Mouse (Mus musculus) heart, embryonic 12.5 days (tissue): Measurements from ENCODE around the gene Trim30a. TPM values are rescaled to one million over a fixed set of nuclear protein-coding genes. Genes with fewer than 3 reads are reported as not detected.

ENCODE experiments used
- ATAC-seq: fragments of 200-750 bp; cut with Nextera tagmentation; 2 replicates; pipeline ENCODE4 v1.8.0; 2017; ENCODE audit warnings: moderate TSS enrichment, moderate library complexity; ENCODE audit not compliant: insufficient number of reproducible peaks, low FRiP score
- H3K27ac ChIP-seq: fragments of 300-500 bp; sonication (generic); 2 replicates; pipeline ENCODE4 v1.5.1; 2016; ENCODE audit warnings: mild to moderate bottlenecking, moderate library complexity; ENCODE audit not compliant: poor library complexity, severe bottlenecking
- H3K27me3 ChIP-seq: fragments of 300-500 bp; sonication (generic); replicated peaks from 2 replicates; pipeline ENCODE4 v1.6.1; 2016; ENCODE audit warnings: mild to moderate bottlenecking, moderate library complexity
- H3K36me3 ChIP-seq: fragments of 300-500 bp; sonication (generic); 2 replicates; pipeline ENCODE4 v1.6.1; 2016; ENCODE audit warnings: mild to moderate bottlenecking, moderate library complexity
- H3K4me1 ChIP-seq: fragments of 300-500 bp; sonication (generic); replicated peaks from 2 replicates; pipeline ENCODE4 v1.6.1; 2016; ENCODE audit warnings: mild to moderate bottlenecking
- H3K4me2 ChIP-seq: fragments of 300-500 bp; sonication (generic); 2 replicates; pipeline ENCODE4 v1.6.1; 2016; ENCODE audit warnings: mild to moderate bottlenecking, moderate library complexity
- H3K4me3 ChIP-seq: fragments of 300-500 bp; sonication (generic); 2 replicates; pipeline ENCODE4 v1.5.1; 2016; ENCODE audit warnings: mild to moderate bottlenecking
- H3K9ac ChIP-seq: fragments of 300-500 bp; sonication (generic); 2 replicates; pipeline ENCODE4 v1.6.1; 2016; ENCODE audit warnings: mild to moderate bottlenecking, moderate library complexity
- H3K9me3 ChIP-seq: fragments of 300-500 bp; sonication (generic); replicated peaks from 2 replicates; pipeline ENCODE4 v1.6.1; 2016; ENCODE audit warnings: mild to moderate bottlenecking, moderate library complexity
- WGBS: fragments of 180-500 bp; shearing (Covaris S2); methylation state at CpG from one replicate; pipeline ENCODE4 v1.1.7; 2016; 5-methylcytosine and 5-hydroxymethylcytosine counted together
- polyA plus RNA-seq: library from polyadenylated mRNA; unstranded; fragments of >200 nt; fragmentation: Nextera tagmentation; extraction: Ambion mirVana; gene quantifications from 2 replicates; pipeline ENCODE4 v1.2.1, GENCODE M21; 2016

The Trim30a gene
- polyA plus RNA-seq, 1 experiment from 2014 or later, result 0.49 TPM

DNA sequence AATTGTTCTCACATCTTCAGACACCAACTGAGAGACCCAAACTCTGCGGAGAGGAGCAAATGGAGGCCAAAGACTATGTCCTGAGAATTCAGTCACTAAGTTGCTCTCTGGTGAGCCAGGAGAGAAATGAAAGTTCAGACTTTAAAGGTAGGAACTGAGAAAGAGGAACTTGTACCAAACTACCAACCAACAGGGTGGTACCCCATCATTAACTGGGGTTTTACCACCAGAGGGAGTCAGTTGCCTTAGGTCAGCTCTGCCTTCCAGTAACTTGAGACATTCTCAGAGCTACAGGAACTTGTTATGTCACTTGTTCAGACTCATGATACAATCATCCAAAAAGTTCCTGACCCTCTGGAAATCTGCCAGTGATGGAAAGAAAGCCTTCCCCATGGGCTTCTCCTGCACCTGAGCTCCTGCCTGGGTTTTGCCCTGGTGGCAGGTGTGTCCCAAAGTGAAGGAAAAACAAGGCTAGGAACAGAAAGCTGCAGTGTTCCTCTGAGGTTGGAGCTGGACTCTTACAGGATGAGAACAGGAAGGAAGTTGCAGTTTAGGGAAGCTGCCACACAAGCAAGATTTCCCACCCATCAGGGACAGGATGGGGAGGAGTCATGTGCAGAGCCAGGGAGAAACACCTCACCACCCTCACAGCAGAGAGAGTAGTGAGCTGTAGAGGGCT is 95.1 kb downstream of the Trim30a start, which contains the start of gene Trim30b:
Gene Trim30b, minus strand, starts transcription at position 149 of the 679 bp plus-strand sequence.
- H3K27ac ChIP-seq, result no peak within 1 kb of the TSS
- no peaks in the 10 kb centered on the region for H3K27me3 ChIP-seq
- WGBS, result 68% methylated on average over 1 of the region's 1 CpGs
- ATAC-seq, result no peak
- H3K9me3 ChIP-seq, result no peaks in the 10 kb centered on the region; the same call in 1 of the 2 replicates
- no peak within 1 kb of the TSS for H3K9ac ChIP-seq
- no peaks in the 10 kb centered on the region for H3K4me1 ChIP-seq
- H3K36me3 ChIP-seq, result no peaks in the 10 kb centered on the region
- no peak within 1 kb of the TSS for H3K4me3 ChIP-seq
- no peak within 1 kb of the TSS for H3K4me2 ChIP-seq

DNA sequence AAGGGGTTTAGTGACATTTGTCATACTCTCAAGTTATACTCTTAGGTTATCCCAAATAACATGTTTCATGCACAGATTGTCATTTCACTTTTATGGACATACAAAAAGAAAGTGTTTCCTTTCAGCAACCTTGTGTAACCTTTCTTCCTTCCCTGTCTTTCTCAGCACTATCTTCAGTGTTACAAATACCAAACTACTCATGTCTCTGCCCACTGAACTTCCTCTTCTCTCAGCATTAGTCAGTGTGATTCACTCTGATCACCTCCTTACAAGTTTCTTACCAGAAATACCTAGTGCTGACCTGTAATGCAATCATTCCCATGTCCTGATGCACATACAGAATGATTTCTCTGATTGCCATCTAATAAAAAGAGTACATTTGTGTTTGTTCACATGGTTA is 98.7 kb downstream of the Trim30a start:
- H3K9ac ChIP-seq, result no peak overlapping the region
- ATAC-seq, result no peak
- H3K4me1 ChIP-seq, result no peaks in the 10 kb centered on the region
- H3K27ac ChIP-seq, result no peak overlapping the region
- H3K9me3 ChIP-seq, result no peaks in the 10 kb centered on the region
- H3K4me2 ChIP-seq, result no peak overlapping the region
- no peaks in the 10 kb centered on the region for H3K36me3 ChIP-seq
- no peaks in the 10 kb centered on the region for H3K27me3 ChIP-seq
- no peak overlapping the region for H3K4me3 ChIP-seq

Other genes starting within 250 kb of the Trim30a start
- 7.6 and 7.7 TPM in 2 replicates for gene Trim6, start 246.4 kb downstream of the Trim30a start, polyA plus RNA-seq
- 2.4 TPM in 2 replicates for gene Trim34a, start 220.7 kb downstream of the Trim30a start, polyA plus RNA-seq
- gene Trim5, start 177.1 kb downstream of the Trim30a start, polyA plus RNA-seq, result 0.53 and 0.64 TPM in 2 replicates
- gene Trim12a, start 149.7 kb downstream of the Trim30a start, polyA plus RNA-seq, result 10.0 and 11.8 TPM in 2 replicates
- gene Trim34b, start 135.7 kb downstream of the Trim30a start, polyA plus RNA-seq, result 0.17 TPM in 1 of 2 replicates, not detected in the other
- gene Trim12c, start 111.8 kb downstream of the Trim30a start, polyA plus RNA-seq, result 2.3 and 2.4 TPM in 2 replicates
- not detected in 2 replicates for gene Trim30b, start 95.3 kb downstream of the Trim30a start, polyA plus RNA-seq
- gene Trim30c, start 64.4 kb downstream of the Trim30a start, polyA plus RNA-seq, result not detected in 2 replicates
- 0.23 and 0.31 TPM in 2 replicates for gene Trim30d, start 42.7 kb upstream of the Trim30a start, polyA plus RNA-seq
- not detected in 2 replicates for gene Olfr651, start 84.9 kb upstream of the Trim30a start, polyA plus RNA-seq
- gene Olfr652, start 95.7 kb upstream of the Trim30a start, polyA plus RNA-seq, result not detected in 2 replicates
- not detected in 2 replicates for gene Olfr653, start 112.1 kb upstream of the Trim30a start, polyA plus RNA-seq
- not detected in 2 replicates for gene Olfr654, start 121.8 kb upstream of the Trim30a start, polyA plus RNA-seq
- gene Olfr655, start 136.6 kb upstream of the Trim30a start, polyA plus RNA-seq, result not detected in 2 replicates
- gene Olfr656, start 148.8 kb upstream of the Trim30a start, polyA plus RNA-seq, result not detected in 2 replicates
- gene Olfr657, start 159.6 kb upstream of the Trim30a start, polyA plus RNA-seq, result not detected in 2 replicates
- gene Olfr658, start 182.1 kb upstream of the Trim30a start, polyA plus RNA-seq, result 0.05 TPM in 1 of 2 replicates, not detected in the other
- gene Olfr659, start 201.6 kb upstream of the Trim30a start, polyA plus RNA-seq, result not detected in 2 replicates
- gene Olfr661, start 221.3 kb upstream of the Trim30a start, polyA plus RNA-seq, result not detected in 2 replicates